Mouse (Mus musculus) large intestine, adult 2 months (tissue): ENCODE measurements around the gene Otc. TPM values are rescaled to one million over a fixed set of nuclear protein-coding genes. Genes with fewer than 3 reads are reported as not detected.

Experiments used
- polyA plus RNA-seq: library from polyadenylated mRNA; depleted of rRNA; stranded (reverse); fragments of >200 nt; gene quantifications from 2 replicates; pipeline ENCODE4 v1.2.3, GENCODE M21; 2012; rRNA removed

Otc gene
- polyA plus RNA-seq, 1 experiment = 22.8 TPM

Other genes starting within 250 kb of the Otc start
- 7.6 and 9.5 TPM in 2 replicates for gene Srpx, start 134.6 kb upstream of the Otc start, polyA plus RNA-seq
- 0.72 and 1.0 TPM in 2 replicates for gene Rpgr, start 35.4 kb upstream of the Otc start, polyA plus RNA-seq
- 88.7 and 102 TPM in 2 replicates for gene Tspan7, start 232.9 kb downstream of the Otc start, polyA plus RNA-seq